Mouse (Mus musculus) T-helper 2 cell (primary cell): ENCODE measurements around the gene Tnfsf13.
"Not testable (repeated sequence)": the region's sequence is repeated elsewhere in the genome, so short reads cannot be mapped to it uniquely, and the experiment has no call there.

Experiments
- in situ Hi-C: fragments of 300-600 bp; cut with MboI, MseI; formaldehyde crosslinking; loops from one replicate; pipeline ENCODE4 v1.15.1; 2025; ENCODE audit warnings: high pct_unique_total_duplicates

Tnfsf13 gene

GRCm38 (mm10) chr11:69703814-69704612 is 18.4 kb upstream of the Tnfsf13 start:
- in situ Hi-C loops: no loop called here

- in situ Hi-C loops: not testable (repeated sequence)
Observed at GRCm38 (mm10) chr11:69703381-69703780, 17.8 kb upstream of the Tnfsf13 start.

- in situ Hi-C loops: not testable (repeated sequence)
Observed at GRCm38 (mm10) chr11:69702886-69703285, 17.3 kb upstream of the Tnfsf13 start.

GRCm38 (mm10) chr11:69699595-69699994 is 14.0 kb upstream of the Tnfsf13 start:
- in situ Hi-C loops: no loop called here

GRCm38 (mm10) chr11:69698574-69698973 is 13.0 kb upstream of the Tnfsf13 start:
- in situ Hi-C loops: no loop called here

GRCm38 (mm10) chr11:69697396-69697795 is 11.8 kb upstream of the Tnfsf13 start:
- in situ Hi-C loops: no loop called here

GRCm38 (mm10) chr11:69695361-69696181 is 10.0 kb upstream of the Tnfsf13 start, which contains the start of the genes Tnfsf12 and Tnfsfm13:
TSS of gene Tnfsf12 (minus strand) at chr11:69695849.
TSS of gene Tnfsfm13 (minus strand) at chr11:69696098.
- in situ Hi-C loops: no loop called here

GRCm38 (mm10) chr11:69695046-69695360 is 9.4 kb upstream of the Tnfsf13 start:
- in situ Hi-C loops: no loop called here

GRCm38 (mm10) chr11:69693421-69693965 is 7.9 kb upstream of the Tnfsf13 start:
- in situ Hi-C loops: no loop called here

GRCm38 (mm10) chr11:69692863-69693262 is 7.3 kb upstream of the Tnfsf13 start:
- in situ Hi-C loops: no loop called here

GRCm38 (mm10) chr11:69692196-69692811 is 6.7 kb upstream of the Tnfsf13 start:
- in situ Hi-C loops: no loop called here

GRCm38 (mm10) chr11:69689891-69690290 is 4.3 kb upstream of the Tnfsf13 start:
- in situ Hi-C loops: loop anchor here (5.0 kb wide), 1 partner anchor 32 kb away; no protein-coding TSS in a partner anchor

GRCm38 (mm10) chr11:69687061-69687460 is 1.5 kb upstream of the Tnfsf13 start:
- in situ Hi-C loops: loop anchor here (5.0 kb wide), 1 partner anchor 35 kb away; no protein-coding TSS in a partner anchor

GRCm38 (mm10) chr11:69686377-69686776 is 793 bp upstream of the Tnfsf13 start:
- in situ Hi-C loops: loop anchor here (5.0 kb wide), 1 partner anchor 36 kb away; no protein-coding TSS in a partner anchor

- in situ Hi-C loops: loop anchor here (5.0 kb wide), 1 partner anchor 37 kb away; no protein-coding TSS in a partner anchor
Observed at GRCm38 (mm10) chr11:69684936-69685335, 648 bp downstream of the Tnfsf13 start.

GRCm38 (mm10) chr11:69684128-69684745 is 1.3 kb downstream of the Tnfsf13 start:
- in situ Hi-C loops: no loop called here

GRCm38 (mm10) chr11:69683576-69683975 is 2.0 kb downstream of the Tnfsf13 start:
- in situ Hi-C loops: no loop called here

GRCm38 (mm10) chr11:69682840-69683533 is 2.6 kb downstream of the Tnfsf13 start:
- in situ Hi-C loops: no loop called here

- in situ Hi-C loops: no loop called here
Observed at GRCm38 (mm10) chr11:69682209-69682839, 3.3 kb downstream of the Tnfsf13 start.
